ENCODE assay signal across 24 mouse cellular contexts in genomic region chr1:128032123-128032522, GRCm38 (mm10).
DNase-seq lines count a peak whose midpoint lies in the region; ATAC-seq and TF ChIP-seq lines count a peak whose summit lies in the region.
"Had no signal": no experiment of that assay in that cellular context is flagged by ENCODE, and none has a peak within 500 bp of the region (broad histone marks: within the 10 kb centered on the region; RNA-seq: fewer than 3 reads in every experiment).

No protein-coding gene starts in this region.

- no peak overlapping the region for H3K9ac ChIP-seq in forebrain, postnatal 0 days
- no peak overlapping the region for H3K9ac ChIP-seq in forebrain, embryonic 13.5 days
- H3K9ac ChIP-seq in intestine, embryonic 16.5 days (ENCODE audit: low read depth, low read length) = no peak overlapping the region
- H3K9ac ChIP-seq: embryonic facial prominence, embryonic 15.5 days; heart, embryonic 12.5 days; hindbrain, embryonic 15.5 days; intestine, embryonic 15.5 days; kidney, embryonic 15.5 days; neural tube, embryonic 15.5 days had no signal

- WGBS in forebrain, postnatal 0 days = 76% methylated on average over 1 of the region's 1 CpGs
- 92% methylated on average over 1 of the region's 1 CpGs for WGBS in forebrain, embryonic 13.5 days
- WGBS in intestine, embryonic 16.5 days = 97% methylated on average over 1 of the region's 1 CpGs

- intact Hi-C loops in left cerebral cortex, adult 2 months (cut with DNase I) = loop anchor here (1.0 to 2.0 kb wide), 3 partner anchors 45 to 109 kb away; no protein-coding TSS in a partner anchor

- H3K27ac ChIP-seq in forebrain, postnatal 0 days (ENCODE audit: low read depth, low read length) = 0 out of 2 replicates have a peak overlapping the region, but pooled peaks have one; percentile 29
- no peak overlapping the region for H3K27ac ChIP-seq in forebrain, embryonic 13.5 days
- H3K27ac ChIP-seq in left cerebral cortex, adult 2 months = peak overlapping the region; percentile 90
- no peak overlapping the region for H3K27ac ChIP-seq in intestine, embryonic 16.5 days (ENCODE audit: low read length)
- H3K27ac ChIP-seq: embryonic facial prominence, embryonic 15.5 days; hindbrain, embryonic 15.5 days; intestine, embryonic 15.5 days; kidney, embryonic 15.5 days; neural tube, embryonic 15.5 days; stomach, postnatal 0 days had no signal

- no peak for TF ChIP-seq CTCF in forebrain, postnatal 0 days (IDR thresholded peaks at IDR 0.05; ENCODE audit: low read depth)
- no peak for TF ChIP-seq CTCF in left cerebral cortex, adult 2 months (IDR thresholded peaks at IDR 0.05)

- H3K4me2 ChIP-seq in forebrain, postnatal 0 days (ENCODE audit: low read depth) = no peak overlapping the region
- H3K4me2 ChIP-seq in forebrain, embryonic 13.5 days = no peak overlapping the region
- H3K4me2 ChIP-seq in intestine, embryonic 16.5 days (ENCODE audit: low read depth, low read length) = no peak overlapping the region
- H3K4me2 ChIP-seq: embryonic facial prominence, embryonic 15.5 days; heart, embryonic 12.5 days; hindbrain, embryonic 15.5 days; intestine, embryonic 15.5 days; kidney, embryonic 15.5 days; liver, embryonic 11.5 days; neural tube, embryonic 15.5 days had no signal

- peak; percentile 43 for DNase-seq in forebrain, postnatal 0 days
- DNase-seq in right cerebral cortex, adult 2 months (ENCODE audit: low spot score in 2 of 2) = peak; percentile 42 to 58
- DNase-seq in right cerebral cortex, postnatal 4 days = no peak
- DNase-seq in left cerebral cortex, adult 2 months (ENCODE audit: extremely low spot score in 1 of 2, low spot score in 2 of 2) = no peak
- peak; percentile 76 for DNase-seq in telencephalon, adult 2 months (ENCODE audit: low read depth, low spot score)
- DNase-seq: adrenal gland, postnatal 25 days; cerebellum, adult 18-20 months; cerebellum, postnatal 25 days; kidney, postnatal 4 days; lung, adult 2 months; thymus, postnatal 14 days had no signal

- no peaks in the 10 kb centered on the region for H3K9me3 ChIP-seq in forebrain, postnatal 0 days (ENCODE audit: low read length)
- H3K9me3 ChIP-seq in forebrain, embryonic 13.5 days (replicated peaks) = no peaks in the 10 kb centered on the region
- no peaks in the 10 kb centered on the region for H3K9me3 ChIP-seq in intestine, embryonic 16.5 days (ENCODE audit: control insufficient read depth, low read length)
- H3K9me3 ChIP-seq: embryonic facial prominence, embryonic 15.5 days; G1E; heart, embryonic 12.5 days; hindbrain, embryonic 15.5 days; intestine, embryonic 15.5 days; kidney, embryonic 15.5 days; neural tube, embryonic 15.5 days had no signal

- H3K27me3 ChIP-seq in forebrain, postnatal 0 days (ENCODE audit: insufficient read depth, low read length) = no peaks in the 10 kb centered on the region
- no peaks in the 10 kb centered on the region for H3K27me3 ChIP-seq in forebrain, embryonic 13.5 days
- H3K27me3 ChIP-seq in intestine, embryonic 16.5 days (replicated peaks; ENCODE audit: control insufficient read depth, insufficient read depth, low read length) = no peaks in the 10 kb centered on the region
- H3K27me3 ChIP-seq: embryonic facial prominence, embryonic 15.5 days; heart, embryonic 12.5 days; hindbrain, embryonic 15.5 days; intestine, embryonic 15.5 days; kidney, embryonic 15.5 days; neural tube, embryonic 15.5 days had no signal

- ATAC-seq in forebrain, postnatal 0 days = peak; percentile 65
- ATAC-seq in forebrain, embryonic 13.5 days = no peak
- ATAC-seq in activated CD4-positive, CD25-positive, alpha-beta regulatory T cell, adult 4 months = no peak
- no peak for ATAC-seq in intestine, embryonic 16.5 days
- ATAC-seq: intestine, embryonic 15.5 days; midbrain, embryonic 16.5 days had no signal

- H3K4me1 ChIP-seq in forebrain, postnatal 0 days (ENCODE audit: insufficient read depth) = no peaks in the 10 kb centered on the region
- H3K4me1 ChIP-seq in forebrain, embryonic 13.5 days = no peaks in the 10 kb centered on the region
- no peaks in the 10 kb centered on the region for H3K4me1 ChIP-seq in intestine, embryonic 16.5 days (ENCODE audit: control insufficient read depth, insufficient read depth, low read length)
- H3K4me1 ChIP-seq: embryonic facial prominence, embryonic 15.5 days; heart, embryonic 12.5 days; hindbrain, embryonic 15.5 days; intestine, embryonic 15.5 days; kidney, embryonic 15.5 days; neural tube, embryonic 15.5 days had no signal

- no peaks in the 10 kb centered on the region for H3K36me3 ChIP-seq in forebrain, postnatal 0 days (ENCODE audit: insufficient read depth)
- peaks cover 5% of the 10 kb centered on the region; the same call in 1 of the 2 replicates for H3K36me3 ChIP-seq in forebrain, embryonic 13.5 days (ENCODE audit: poor library complexity, severe bottlenecking)
- no peaks in the 10 kb centered on the region for H3K36me3 ChIP-seq in intestine, embryonic 16.5 days (ENCODE audit: control insufficient read depth, insufficient read depth, low read length)
- H3K36me3 ChIP-seq: embryonic facial prominence, embryonic 15.5 days; hindbrain, embryonic 15.5 days; intestine, embryonic 15.5 days; kidney, embryonic 15.5 days; neural tube, embryonic 15.5 days had no signal

- H3K4me3 ChIP-seq in forebrain, postnatal 0 days (ENCODE audit: low read depth, low read length) = no peak overlapping the region
- no peak overlapping the region for H3K4me3 ChIP-seq in forebrain, embryonic 13.5 days
- H3K4me3 ChIP-seq in left cerebral cortex, adult 2 months = no peak overlapping the region
- no peak overlapping the region for H3K4me3 ChIP-seq in intestine, embryonic 16.5 days (ENCODE audit: low read length)
- H3K4me3 ChIP-seq: embryonic facial prominence, embryonic 15.5 days; heart, embryonic 12.5 days; hindbrain, embryonic 15.5 days; intestine, embryonic 15.5 days; kidney, embryonic 15.5 days; neural tube, embryonic 15.5 days had no signal

Comparison
In these comparisons a context has a peak if more than half of its experiments do, and no peak if none do; other contexts are left out.
1. DNase-seq: peak in forebrain, postnatal 0 days (single experiment), right cerebral cortex, adult 2 months (2 of 2) and telencephalon, adult 2 months (single experiment); none in right cerebral cortex, postnatal 4 days (single experiment) and left cerebral cortex, adult 2 months (0 of 2).
2. H3K27ac ChIP-seq: peak in forebrain, postnatal 0 days (single experiment) and left cerebral cortex, adult 2 months (single experiment); none in forebrain, embryonic 13.5 days (single experiment) and intestine, embryonic 16.5 days (single experiment).